In the genomic region with DNA sequence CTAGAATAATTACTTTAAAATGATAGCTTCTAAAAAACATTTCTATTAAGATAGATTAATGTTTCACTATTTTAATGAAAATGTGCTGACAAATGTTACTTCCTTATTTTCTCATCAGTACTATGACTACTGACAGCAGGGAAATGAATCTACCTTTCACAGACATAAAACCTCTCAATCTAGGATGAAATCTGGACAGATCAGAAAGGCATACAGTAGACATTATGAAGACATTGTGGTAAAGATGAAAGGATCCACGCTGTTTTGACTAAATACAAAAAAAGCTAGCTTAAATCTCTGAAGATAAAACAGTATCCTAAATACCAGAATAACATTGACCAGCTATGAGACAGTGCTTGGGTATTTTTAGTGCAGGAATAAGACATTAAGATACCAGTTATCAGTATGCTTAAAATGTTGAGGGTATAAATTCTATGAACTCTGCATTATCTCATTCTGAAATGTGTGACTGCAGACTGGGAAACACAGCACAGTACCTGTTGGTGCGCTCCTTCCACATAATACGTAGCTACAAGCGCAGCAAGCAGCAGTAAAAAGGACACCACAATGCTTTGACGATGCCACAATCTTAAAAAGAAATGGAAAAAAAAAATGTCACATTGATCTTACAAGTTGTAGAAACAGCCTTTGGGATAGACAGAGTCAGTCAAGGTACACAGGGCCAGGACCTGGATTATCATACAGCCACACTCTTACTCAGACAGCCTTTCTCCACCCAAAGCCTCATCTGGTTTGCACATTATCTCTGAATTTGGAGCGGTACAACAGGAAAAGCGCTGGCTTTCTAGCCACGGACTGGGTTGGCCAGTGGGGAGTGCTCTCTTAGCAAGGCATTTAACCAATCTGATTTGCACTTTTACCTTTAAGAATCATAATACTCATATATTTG, we compare ENCODE assay signal across 17 mouse cellular contexts. TPM values are rescaled to one million over a fixed set of nuclear protein-coding genes. Genes with fewer than 3 reads are reported as not detected.
DNase-seq lines count a peak whose midpoint lies in the region; ATAC-seq and TF ChIP-seq lines count a peak whose summit lies in the region.
"Had no signal": no experiment of that assay in that cellular context is flagged by ENCODE, and none has a peak within 500 bp of the region (broad histone marks: within the 10 kb centered on the region; RNA-seq: fewer than 3 reads in every experiment).

No protein-coding gene starts in this region.

- H3K36me3 ChIP-seq in stomach, embryonic 14.5 days (ENCODE audit: control insufficient read depth, insufficient read depth, low read length): peaks cover 17% of the 10 kb centered on the region
- H3K36me3 ChIP-seq in stomach, postnatal 0 days (ENCODE audit: control insufficient read depth, insufficient read depth, low read length): no peaks in the 10 kb centered on the region
- peaks cover 12% of the 10 kb centered on the region for H3K36me3 ChIP-seq in liver, embryonic 16.5 days (ENCODE audit: control insufficient read depth, insufficient read depth)

- no peaks in the 10 kb centered on the region for H3K4me1 ChIP-seq in stomach, embryonic 14.5 days (ENCODE audit: control insufficient read depth, insufficient read depth, low read length)
- H3K4me1 ChIP-seq in stomach, postnatal 0 days (replicated peaks; ENCODE audit: control insufficient read depth, insufficient read depth): no peaks in the 10 kb centered on the region
- H3K4me1 ChIP-seq in liver, embryonic 16.5 days (ENCODE audit: control insufficient read depth, low read depth, low read length): peaks cover 43% of the 10 kb centered on the region
- H3K4me1 ChIP-seq in lung, adult 2 months (ENCODE audit: control insufficient read depth, insufficient read depth, low read length): no peaks in the 10 kb centered on the region
- H3K4me1 ChIP-seq: forebrain, embryonic 10.5 days; midbrain, embryonic 12.5 days; neural tube, embryonic 15.5 days had no signal

- peak; percentile 78 for DNase-seq in heart, adult 11 months
- DNase-seq in heart, adult 18-20 months: no peak
- no peak for DNase-seq in stomach, postnatal 0 days (ENCODE audit: low spot score)
- DNase-seq in cerebellum, postnatal 10 days: no peak
- DNase-seq in lung, adult 2 months: no peak
- no peak for DNase-seq in layer of hippocampus, postnatal 14 days (ENCODE audit: low spot score in 2 of 2)
- DNase-seq: cerebellum, adult 11-12 months; heart, postnatal 10 days; thymus, adult 2 months had no signal

- TF ChIP-seq EP300 in stomach, postnatal 0 days (optimal IDR thresholded peaks at IDR 0.05): no peak

- no peaks in the 10 kb centered on the region for H3K9me3 ChIP-seq in stomach, embryonic 14.5 days (ENCODE audit: control insufficient read depth, low read depth, low read length)
- H3K9me3 ChIP-seq in stomach, postnatal 0 days (ENCODE audit: control insufficient read depth, low read length): no peaks in the 10 kb centered on the region
- no peaks in the 10 kb centered on the region for H3K9me3 ChIP-seq in liver, embryonic 16.5 days (replicated peaks; ENCODE audit: control insufficient read depth, low read length)
- H3K9me3 ChIP-seq: forebrain, embryonic 10.5 days; midbrain, embryonic 12.5 days; neural tube, embryonic 15.5 days had no signal

- WGBS in stomach, embryonic 14.5 days: 90% methylated on average over 8 of the region's 8 CpGs
- WGBS in stomach, postnatal 0 days: 90% methylated on average over 8 of the region's 8 CpGs
- 24% methylated on average over 8 of the region's 8 CpGs for WGBS in liver, embryonic 16.5 days (ENCODE audit: insufficient replicate concordance)
- WGBS in lung, adult 2 months: 93% methylated on average over 8 of the region's 8 CpGs

- no peaks in the 10 kb centered on the region for H3K27me3 ChIP-seq in stomach, embryonic 14.5 days (ENCODE audit: control insufficient read depth, insufficient read depth, low read length)
- H3K27me3 ChIP-seq in stomach, postnatal 0 days (ENCODE audit: control insufficient read depth, insufficient read depth, low read length): no peaks in the 10 kb centered on the region
- no peaks in the 10 kb centered on the region for H3K27me3 ChIP-seq in liver, embryonic 16.5 days (ENCODE audit: control insufficient read depth, insufficient read depth, low read depth, low read length)
- H3K27me3 ChIP-seq: CH12.LX; midbrain, embryonic 12.5 days; neural tube, embryonic 15.5 days had no signal

- TF ChIP-seq POLR2A in lung, adult 2 months (IDR thresholded peaks at IDR 0.05; ENCODE audit: borderline replicate concordance, extremely low read depth, low read depth, low read length): no peak

- H3K9ac ChIP-seq in stomach, embryonic 14.5 days (replicated peaks; ENCODE audit: low read depth, low read length): no peak overlapping the region
- H3K9ac ChIP-seq in stomach, postnatal 0 days (ENCODE audit: low read length): no peak overlapping the region
- peak overlapping the region; percentile 49 for H3K9ac ChIP-seq in liver, embryonic 16.5 days (ENCODE audit: low read depth, low read length)
- H3K9ac ChIP-seq: midbrain, embryonic 12.5 days; neural tube, embryonic 15.5 days had no signal

- TF ChIP-seq CTCF in stomach, postnatal 0 days (IDR thresholded peaks at IDR 0.05; ENCODE audit: low read depth): no peak
- TF ChIP-seq CTCF in lung, adult 2 months (IDR thresholded peaks at IDR 0.05; ENCODE audit: insufficient read depth, low read length): no peak

- H3K27ac ChIP-seq in stomach, embryonic 14.5 days (ENCODE audit: low read length): no peak overlapping the region
- no peak overlapping the region for H3K27ac ChIP-seq in stomach, postnatal 0 days (replicated peaks)
- H3K27ac ChIP-seq in liver, embryonic 16.5 days (ENCODE audit: low read length): peak overlapping the region; percentile 99
- H3K27ac ChIP-seq: forebrain, embryonic 10.5 days; hindbrain, postnatal 0 days; layer of hippocampus, adult 2 months; midbrain, embryonic 12.5 days; neural tube, embryonic 15.5 days had no signal

- peak; percentile 28; the same call in 1 of the 2 replicates for ATAC-seq in stomach, embryonic 14.5 days (ENCODE audit: insufficient number of reproducible peaks, insufficient read depth, low FRiP score, low read depth)
- ATAC-seq in stomach, postnatal 0 days (ENCODE audit: low FRiP score, low TSS enrichment): no peak
- peak; percentile 96 for ATAC-seq in liver, embryonic 16.5 days (ENCODE audit: low read depth)
- ATAC-seq: hindbrain, postnatal 0 days had no signal

- H3K4me2 ChIP-seq in stomach, embryonic 14.5 days (replicated peaks; ENCODE audit: low read depth, low read length): no peak overlapping the region
- no peak overlapping the region for H3K4me2 ChIP-seq in stomach, postnatal 0 days (replicated peaks; ENCODE audit: low read depth)
- peak overlapping the region; percentile 62 for H3K4me2 ChIP-seq in liver, embryonic 16.5 days (ENCODE audit: low read depth, low read length)
- H3K4me2 ChIP-seq: midbrain, embryonic 12.5 days; neural tube, embryonic 15.5 days had no signal

- H3K4me3 ChIP-seq in stomach, embryonic 14.5 days (ENCODE audit: low read depth, low read length): no peak overlapping the region
- H3K4me3 ChIP-seq in stomach, postnatal 0 days (ENCODE audit: low read depth, low read length): no peak overlapping the region
- H3K4me3 ChIP-seq in liver, embryonic 16.5 days (ENCODE audit: low read depth, low read length): peak overlapping the region; percentile 37
- H3K4me3 ChIP-seq in lung, adult 2 months (replicated peaks; ENCODE audit: extremely low read depth, low read depth, low read length): no peak overlapping the region
- H3K4me3 ChIP-seq: forebrain, embryonic 10.5 days; layer of hippocampus, adult 2 months; midbrain, embryonic 12.5 days; neural tube, embryonic 15.5 days had no signal

RNA-seq across cellular contexts. Expression of a gene that starts 20.4 kb away (rescaled TPM):
- total RNA-seq in heart, adult 18-20 months (2021): 10 to 100 TPM; 63.1 to 72.5 TPM
- 145 and 157 TPM in 2 replicates for polyA plus RNA-seq in stomach, embryonic 14.5 days (2014; fragmentation: Nextera tagmentation; extraction: Ambion mirVana)
- 162 and 181 TPM in 2 replicates for polyA plus RNA-seq in stomach, postnatal 0 days (2015; fragmentation: Nextera tagmentation; extraction: Ambion mirVana)
- polyA plus RNA-seq in liver, embryonic 16.5 days (2015; fragmentation: Nextera tagmentation; extraction: Ambion mirVana): 77.5 and 87.3 TPM in 2 replicates
- 41.0 and 65.3 TPM in 2 replicates for polyA plus RNA-seq in lung, adult 2 months (2012; rRNA removed)
- 100 to 1,000 TPM; 129 to 130 TPM for total RNA-seq in layer of hippocampus, postnatal 14 days (2021)

RNA-seq across cellular contexts. Expression of a gene that starts 20.5 kb away (rescaled TPM):
- 1 to 10 TPM; 6.8 to 7.0 TPM for total RNA-seq in heart, adult 18-20 months (2021)
- polyA plus RNA-seq in stomach, embryonic 14.5 days (2014; fragmentation: Nextera tagmentation; extraction: Ambion mirVana): 36.1 and 37.6 TPM in 2 replicates
- 19.4 and 19.8 TPM in 2 replicates for polyA plus RNA-seq in stomach, postnatal 0 days (2015; fragmentation: Nextera tagmentation; extraction: Ambion mirVana)
- polyA plus RNA-seq in liver, embryonic 16.5 days (2015; fragmentation: Nextera tagmentation; extraction: Ambion mirVana): 13.3 and 13.7 TPM in 2 replicates
- 2.2 and 3.8 TPM in 2 replicates for polyA plus RNA-seq in lung, adult 2 months (2012; rRNA removed)
- 10 to 100 TPM in 1 of 2 experiments, 1 to 10 TPM in 1; 9.9 to 10.2 TPM for total RNA-seq in layer of hippocampus, postnatal 14 days (2021)
